Mouse (Mus musculus) lung, postnatal 14 days (tissue): ENCODE measurements around the gene Hbb-bh1.
"Not testable (repeated sequence)": the region's sequence is repeated elsewhere in the genome, so short reads cannot be mapped to it uniquely, and the experiment has no call there.

Experiments
- DNase-seq: peaks from one replicate; pipeline ENCODE4 v3.0.0; 2021

Gene Hbb-bh1

GRCm38 (mm10) chr7:103811223-103811845 lies 31.6 kb downstream of the Hbb-bh1 start:
- DNase-seq = no peak

- DNase-seq = no peak
Measured at GRCm38 (mm10) chr7:103810746-103811145, 32.2 kb downstream of the Hbb-bh1 start.

DNA sequence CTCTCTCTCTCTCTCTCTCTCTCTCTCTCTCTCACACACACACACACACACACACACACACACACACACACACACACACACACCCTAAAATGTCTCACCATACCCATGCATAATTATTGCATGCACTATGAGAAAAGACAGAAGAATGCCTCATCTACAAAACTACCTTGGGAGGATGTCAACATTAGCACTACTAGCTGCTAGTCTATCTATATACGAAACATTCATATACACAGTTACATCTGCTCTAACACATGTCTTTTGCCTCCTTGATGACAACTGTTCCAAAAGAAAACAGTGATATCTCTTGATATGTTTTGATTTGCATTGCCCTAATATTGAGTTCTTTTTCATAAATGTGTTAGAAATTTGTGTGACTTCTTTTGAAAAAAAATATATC lies 32.7 kb downstream of the Hbb-bh1 start:
- DNase-seq = no peak

DNA sequence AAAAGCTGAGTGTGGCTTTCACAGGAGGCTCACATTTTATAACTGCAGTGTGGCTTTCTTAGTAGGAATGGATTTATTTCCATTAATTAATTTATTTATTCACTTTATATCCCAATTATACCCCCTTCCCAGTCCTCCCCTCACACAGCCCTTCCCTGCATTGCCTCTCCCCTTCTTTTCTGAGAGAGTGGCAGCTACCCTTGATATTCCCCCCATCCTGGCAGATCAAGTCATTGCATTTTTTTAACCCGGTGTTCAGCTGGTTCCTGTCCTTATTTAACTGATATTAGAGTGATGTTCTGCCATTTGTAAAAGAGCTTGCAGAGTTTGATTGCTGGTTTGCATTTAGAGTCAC lies 33.2 kb downstream of the Hbb-bh1 start:
- DNase-seq = no peak

DNA sequence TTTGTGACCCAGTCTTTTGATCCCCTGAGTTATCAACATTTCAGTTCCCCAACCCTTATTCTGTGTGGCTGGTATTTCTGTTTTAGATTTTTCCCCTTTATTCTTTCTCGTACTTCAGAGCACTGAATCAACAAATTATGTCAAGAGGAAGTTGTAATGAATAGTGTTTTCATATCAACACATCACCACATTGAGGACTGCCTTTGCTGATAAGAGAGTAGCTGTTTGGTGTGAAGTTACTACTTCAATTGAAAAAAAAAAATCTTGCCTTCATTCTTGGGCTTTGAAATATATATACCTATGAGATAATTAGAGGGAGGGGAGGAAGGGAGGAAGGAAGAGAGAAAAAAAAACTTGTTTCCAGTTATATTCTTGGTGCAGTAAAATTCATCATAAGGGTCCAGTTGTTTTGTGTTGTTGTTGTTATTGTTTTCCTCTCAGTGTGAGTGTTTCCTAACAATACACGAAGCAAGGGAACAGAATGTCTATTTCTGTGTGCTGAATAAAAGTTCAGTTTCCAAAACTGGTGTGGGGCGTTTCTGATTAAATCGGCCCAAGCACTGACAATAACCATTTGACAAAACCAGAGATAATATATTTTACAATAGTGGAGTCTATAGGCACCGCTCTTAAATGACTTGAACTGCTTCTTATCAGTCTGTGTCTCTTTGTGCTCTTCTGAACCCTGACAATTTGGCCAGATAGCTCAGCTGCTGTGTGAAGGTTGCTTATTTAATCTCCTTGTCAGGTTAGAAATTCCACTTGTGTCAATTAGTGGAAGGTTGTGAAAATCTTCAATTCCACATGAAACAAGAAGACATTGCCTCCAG lies 33.8 kb downstream of the Hbb-bh1 start:
- no peak for DNase-seq

GRCm38 (mm10) chr7:103808120-103808519 lies 34.8 kb downstream of the Hbb-bh1 start:
- not testable (repeated sequence) for DNase-seq

- no peak for DNase-seq
Measured at GRCm38 (mm10) chr7:103806856-103807255, 36.1 kb downstream of the Hbb-bh1 start.

GRCm38 (mm10) chr7:103792669-103793388 lies 50.1 kb downstream of the Hbb-bh1 start:
- no peak for DNase-seq

DNA sequence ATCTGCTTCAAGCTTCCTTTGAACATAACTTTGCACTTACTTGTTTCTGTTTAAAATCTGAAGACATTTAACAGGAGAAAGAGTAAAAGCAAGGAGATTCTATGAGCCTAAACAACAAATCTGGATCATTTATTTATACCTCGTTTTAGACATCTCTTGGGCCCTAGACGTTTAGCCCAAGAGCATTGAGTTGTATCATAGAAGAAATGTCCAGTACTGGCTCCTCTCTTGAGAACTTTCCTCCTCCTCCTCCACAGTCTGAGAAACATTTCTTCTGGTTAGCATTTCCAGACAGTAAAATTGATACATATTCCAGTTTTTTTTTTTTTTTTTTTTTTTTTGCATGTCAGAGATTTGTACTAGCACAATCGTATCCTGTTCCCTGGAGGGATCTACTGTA lies 51.2 kb downstream of the Hbb-bh1 start, which contains the start of gene Olfr67:
Olfr67 (minus strand) TSS at position 101 of the 400 bp plus-strand sequence.
- no peak for DNase-seq
